Comparison of ENCODE assay signal across 18 mouse cellular contexts in the genomic region with DNA sequence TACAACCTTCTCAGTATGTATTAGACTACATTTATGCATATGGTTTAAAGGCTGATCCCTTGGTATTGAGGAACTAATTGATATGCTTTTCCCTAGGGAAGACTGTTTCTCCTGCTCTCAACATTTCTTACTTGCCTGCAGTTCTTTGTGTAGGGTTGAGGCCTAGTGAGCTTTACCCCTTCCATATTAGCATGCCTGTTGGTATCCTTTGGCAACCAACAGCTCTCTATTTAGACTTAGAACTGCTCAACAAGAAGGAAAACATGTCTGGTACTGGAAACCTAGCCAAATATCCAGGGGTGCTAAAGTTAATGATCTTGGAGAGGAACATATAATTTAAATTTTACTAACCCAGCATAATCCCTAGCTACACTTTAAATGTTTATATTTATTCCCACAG.
"Had no signal": no experiment of that assay in that cellular context is flagged by ENCODE, and none has a peak within 500 bp of the region (broad histone marks: within the 10 kb centered on the region; RNA-seq: fewer than 3 reads in every experiment).

No protein-coding gene starts in this region.

- H3K9me3 ChIP-seq: midbrain, embryonic 10.5 days; midbrain, embryonic 13.5 days; midbrain, embryonic 15.5 days; neural tube, embryonic 13.5 days; neural tube, embryonic 15.5 days had no signal

- DNase-seq: lung, adult 18-20 months; lung, embryonic 14.5 days; lung, postnatal 10 days; lung, postnatal 4 days; retina, postnatal 1 day; right cerebral cortex, adult 18-20 months; right cerebral cortex, postnatal 25 days; right cerebral cortex, postnatal 4 days; spleen, adult 18-20 months; thymus, adult 18-20 months; thymus, postnatal 14 days; thymus, postnatal 36 days had no signal

- H3K27me3 ChIP-seq: midbrain, embryonic 13.5 days; midbrain, embryonic 15.5 days; neural tube, embryonic 13.5 days; neural tube, embryonic 15.5 days had no signal

- H3K9ac ChIP-seq: lung, embryonic 14.5 days; midbrain, embryonic 13.5 days; midbrain, embryonic 15.5 days; neural tube, embryonic 13.5 days; neural tube, embryonic 15.5 days had no signal

- H3K36me3 ChIP-seq: midbrain, embryonic 10.5 days; midbrain, embryonic 13.5 days; midbrain, embryonic 15.5 days; neural tube, embryonic 13.5 days; neural tube, embryonic 15.5 days had no signal

- H3K4me1 ChIP-seq: neural tube, embryonic 15.5 days had no signal

- H3K27ac ChIP-seq: midbrain, embryonic 10.5 days; midbrain, embryonic 13.5 days; midbrain, embryonic 15.5 days; neural tube, embryonic 13.5 days; neural tube, embryonic 15.5 days had no signal

- H3K4me2 ChIP-seq: lung, embryonic 14.5 days; midbrain, embryonic 13.5 days; midbrain, embryonic 15.5 days; neural tube, embryonic 13.5 days; neural tube, embryonic 15.5 days had no signal

- H3K4me3 ChIP-seq: midbrain, embryonic 10.5 days; midbrain, embryonic 13.5 days; midbrain, embryonic 15.5 days; myocyte; neural tube, embryonic 13.5 days; neural tube, embryonic 15.5 days had no signal

- ATAC-seq: midbrain, embryonic 13.5 days; midbrain, embryonic 15.5 days had no signal
